Mouse (Mus musculus): ENCODE measurements at regions not wholly inside any gene's neighbourhood (a gene's known extent, or its start where the extent isn't known, plus 50 kb on each side); places are given as distances from the start of the nearest gene placed in this dataset.
"Not testable (repeated sequence)": the region's sequence is repeated elsewhere in the genome, so short reads cannot be mapped to it uniquely, and the experiment has no call there.

DNA sequence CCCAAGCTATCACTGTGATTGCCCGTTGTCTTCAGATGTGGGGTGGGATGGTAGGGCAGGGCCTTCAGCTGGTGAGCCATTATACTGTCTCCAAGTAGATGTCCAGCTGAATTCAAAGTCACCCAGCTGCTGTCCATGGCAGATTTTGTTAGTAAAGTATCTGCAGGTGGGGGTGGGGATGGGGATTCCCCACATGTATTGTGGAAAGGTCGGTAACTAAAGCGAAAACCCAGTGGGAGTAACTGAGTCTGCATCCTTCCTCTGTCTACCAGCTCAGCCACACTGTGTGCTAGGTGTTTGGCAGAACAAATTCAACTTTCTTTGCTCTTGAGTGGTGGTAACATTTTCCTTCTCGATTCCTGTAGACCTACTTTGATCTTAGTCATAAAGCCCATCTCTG lies 163.2 kb upstream of the 1700056E22Rik start:
- DNase-seq: no peak

- DNase-seq: no peak
Observed at GRCm38 (mm10) chr1:184191325-184191724, 157.2 kb upstream of the 1700056E22Rik start.

DNA sequence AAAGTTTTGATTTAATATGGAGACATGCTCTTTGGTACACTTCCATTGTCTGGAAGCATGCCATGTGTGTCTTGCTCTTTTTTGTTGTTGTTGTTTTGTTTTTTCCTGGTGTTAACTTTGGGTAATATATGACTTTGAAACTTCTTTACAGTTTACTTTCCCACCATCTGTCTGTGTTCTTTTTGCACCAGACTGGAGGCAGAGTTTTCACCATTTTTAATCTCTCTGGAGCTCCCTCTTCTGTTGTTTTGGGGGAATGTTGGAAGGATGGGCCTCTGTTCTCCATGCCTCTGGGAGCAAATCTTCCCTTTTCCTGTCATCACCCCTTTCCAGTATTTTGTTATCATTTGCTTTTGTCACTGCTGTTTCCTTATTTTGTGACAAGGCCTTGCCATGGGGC lies 153.5 kb upstream of the 1700056E22Rik start:
- DNase-seq: no peak

DNA sequence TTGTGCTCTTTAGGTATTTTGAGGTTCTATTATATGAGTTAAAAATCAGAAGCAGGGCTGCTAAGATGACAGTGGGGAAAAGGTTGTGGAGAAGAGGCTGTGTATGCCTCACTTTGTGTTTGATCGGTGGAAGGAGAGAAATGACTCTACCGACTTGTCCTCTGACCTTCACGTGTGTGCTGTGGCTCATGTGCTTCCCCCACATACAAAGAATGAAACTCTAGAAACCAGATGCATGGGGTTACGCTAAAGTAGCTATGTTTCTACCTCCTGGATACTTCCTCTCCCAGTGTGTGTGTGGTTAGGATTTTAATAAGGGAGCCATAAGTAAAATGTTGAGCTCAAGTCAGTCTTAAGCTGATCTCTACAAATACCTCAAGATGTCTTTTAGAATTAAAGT lies 148.1 kb upstream of the 1700056E22Rik start:
- DNase-seq: no peak

GRCm38 (mm10) chr1:184174416-184174815 lies 140.3 kb upstream of the 1700056E22Rik start:
- DNase-seq: not testable (repeated sequence)

- no peak for DNase-seq
Observed at GRCm38 (mm10) chr1:184173739-184174138, 139.6 kb upstream of the 1700056E22Rik start.

DNA sequence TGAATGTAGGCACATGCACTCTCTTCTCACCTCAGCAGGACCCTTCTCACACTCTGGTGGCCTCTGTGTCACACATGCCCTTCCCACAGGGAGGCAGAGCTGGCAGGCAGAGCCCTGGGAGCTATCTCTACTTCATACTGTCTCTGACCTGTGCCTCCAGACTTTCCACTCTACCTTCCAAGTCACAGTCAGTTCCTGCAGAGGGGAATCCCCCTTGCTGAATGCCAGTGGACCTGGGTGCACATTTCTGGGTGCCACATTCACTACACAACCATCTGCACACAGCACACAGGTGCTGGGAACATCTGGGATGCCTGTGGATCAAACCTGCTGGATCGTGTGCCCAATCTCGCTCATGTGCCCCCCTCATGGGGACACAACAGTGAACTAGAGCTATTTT lies 138.9 kb upstream of the 1700056E22Rik start:
- DNase-seq: no peak

GRCm38 (mm10) chr1:184171601-184172000 lies 137.5 kb upstream of the 1700056E22Rik start:
- DNase-seq: no peak

DNA sequence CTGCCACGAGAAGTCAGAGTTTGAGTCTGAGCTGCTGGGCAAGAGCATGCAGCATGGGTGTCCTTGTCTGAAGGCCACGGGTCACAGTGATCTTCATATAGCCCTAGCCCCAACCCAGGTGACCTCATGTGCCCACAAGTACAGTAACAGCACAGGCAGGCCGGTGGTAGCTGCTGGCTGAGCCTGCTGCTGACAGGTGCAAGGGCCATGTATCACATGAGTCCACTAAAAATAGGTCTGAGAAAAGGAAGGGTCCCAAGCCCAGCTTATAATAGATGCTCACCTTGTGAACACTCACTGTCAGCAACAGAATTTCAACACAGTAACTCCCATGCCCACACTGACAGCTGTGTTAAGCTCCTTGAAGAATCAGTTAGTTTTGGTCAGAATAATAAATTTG lies 136.8 kb upstream of the 1700056E22Rik start:
- DNase-seq: no peak

- no peak for DNase-seq
Observed at GRCm38 (mm10) chr1:184169967-184170366, 135.9 kb upstream of the 1700056E22Rik start.

GRCm38 (mm10) chr1:184169034-184169783 lies 135.1 kb upstream of the 1700056E22Rik start:
- no peak for DNase-seq

GRCm38 (mm10) chr1:184166951-184167350 lies 132.8 kb upstream of the 1700056E22Rik start:
- DNase-seq: no peak

DNA sequence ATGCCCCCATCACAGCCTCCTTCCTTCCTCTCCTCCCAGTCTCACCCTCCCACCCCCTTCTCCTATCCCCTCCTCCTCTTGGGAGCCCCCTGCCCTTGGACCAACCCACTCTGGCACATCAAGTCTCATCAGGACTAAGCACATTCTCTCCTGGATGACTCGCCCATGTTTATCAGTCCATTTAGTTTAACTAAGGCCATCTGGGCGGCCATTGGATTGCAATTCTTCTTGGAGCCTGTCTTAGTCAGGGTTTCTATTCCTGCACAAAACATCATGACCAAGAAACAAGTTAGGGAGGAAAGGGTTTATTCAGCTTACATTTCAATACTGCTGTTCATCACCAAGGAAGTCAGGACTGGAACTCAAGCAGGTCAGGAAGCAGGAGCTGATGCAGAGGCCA lies 128.4 kb upstream of the 1700056E22Rik start:
- not testable (repeated sequence) for DNase-seq

GRCm38 (mm10) chr1:184147713-184148112 lies 113.6 kb upstream of the 1700056E22Rik start:
- no peak for DNase-seq

DNA sequence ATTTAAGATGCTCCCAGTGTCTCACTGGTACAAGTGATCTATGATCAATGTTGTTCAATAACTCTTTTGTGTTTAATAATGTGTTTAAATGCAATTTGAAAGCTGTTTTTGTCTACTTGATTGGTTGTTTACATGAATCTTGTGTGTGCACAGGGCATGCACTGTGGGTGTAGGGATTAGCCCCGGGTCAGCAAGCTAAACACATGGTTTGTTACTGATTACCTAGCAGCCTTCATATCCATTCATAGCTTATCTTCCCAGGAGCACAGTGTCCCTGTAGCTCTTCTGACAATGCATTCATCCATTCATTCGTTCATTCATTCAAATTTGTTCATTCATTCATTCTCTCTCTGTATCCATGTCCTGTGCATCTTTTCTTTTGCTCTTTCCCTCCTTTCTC lies 108.9 kb upstream of the 1700056E22Rik start:
- no peak for DNase-seq

DNA sequence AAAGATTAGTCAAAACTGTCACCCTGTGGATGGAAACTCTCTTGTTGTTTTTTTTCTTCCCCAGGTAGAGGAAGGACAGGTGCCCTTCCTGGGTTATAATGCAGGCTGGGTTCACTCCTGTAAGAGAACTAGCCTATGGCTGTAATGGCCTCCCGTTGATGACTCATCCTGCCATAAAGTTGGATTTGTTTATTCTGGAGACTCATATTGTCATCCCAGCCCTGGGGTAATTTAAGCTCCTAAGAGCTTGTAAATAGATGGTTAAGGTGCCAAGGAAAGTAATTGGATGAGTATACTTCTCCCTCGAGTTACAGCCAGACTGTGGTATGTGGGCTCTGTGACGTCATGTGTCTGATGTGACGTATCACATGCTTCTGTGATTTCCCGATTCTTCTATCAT lies 106.4 kb upstream of the 1700056E22Rik start:
- DNase-seq: no peak

DNA sequence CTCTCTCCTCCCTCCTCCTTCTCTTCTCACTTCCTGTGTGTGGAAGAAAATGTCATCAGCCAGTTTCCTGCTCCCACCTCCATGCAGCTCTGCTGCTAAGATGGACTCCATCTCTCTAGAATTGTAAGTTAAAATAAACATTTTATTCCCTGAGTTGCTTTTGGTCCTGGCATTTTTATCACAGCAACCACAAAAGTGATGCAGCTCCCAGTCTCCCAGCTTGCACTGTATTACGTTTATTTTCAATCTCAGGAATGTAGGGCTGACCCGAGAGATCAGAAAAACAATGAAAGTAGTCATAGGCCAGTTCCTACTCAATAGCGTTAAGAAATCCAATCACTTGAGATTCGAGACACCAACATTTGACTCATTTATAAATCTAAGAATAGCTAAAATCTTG lies 106.0 kb upstream of the 1700056E22Rik start:
- no peak for DNase-seq

GRCm38 (mm10) chr1:184138661-184139060 lies 104.6 kb upstream of the 1700056E22Rik start:
- DNase-seq: no peak

DNA sequence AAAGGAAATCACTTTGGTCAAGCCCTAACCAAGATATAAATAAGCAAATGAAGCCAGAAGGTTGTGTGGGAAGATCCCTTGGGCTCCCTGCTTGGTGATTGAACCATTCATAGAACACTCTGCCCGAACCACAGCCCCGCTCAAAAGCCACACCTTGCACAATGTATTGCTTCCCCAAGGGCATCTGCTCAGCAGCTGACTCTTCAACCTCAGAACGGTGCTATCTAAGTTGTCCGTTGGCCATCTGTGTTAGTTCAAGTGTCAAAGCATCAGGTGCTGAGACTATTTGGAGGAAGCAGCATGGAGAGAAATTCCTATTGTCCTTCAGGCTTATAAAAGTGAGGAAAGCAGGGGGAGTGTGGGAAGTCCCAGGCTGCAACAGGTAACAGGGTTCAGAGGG lies 96.8 kb upstream of the 1700056E22Rik start:
- no peak for DNase-seq

DNA sequence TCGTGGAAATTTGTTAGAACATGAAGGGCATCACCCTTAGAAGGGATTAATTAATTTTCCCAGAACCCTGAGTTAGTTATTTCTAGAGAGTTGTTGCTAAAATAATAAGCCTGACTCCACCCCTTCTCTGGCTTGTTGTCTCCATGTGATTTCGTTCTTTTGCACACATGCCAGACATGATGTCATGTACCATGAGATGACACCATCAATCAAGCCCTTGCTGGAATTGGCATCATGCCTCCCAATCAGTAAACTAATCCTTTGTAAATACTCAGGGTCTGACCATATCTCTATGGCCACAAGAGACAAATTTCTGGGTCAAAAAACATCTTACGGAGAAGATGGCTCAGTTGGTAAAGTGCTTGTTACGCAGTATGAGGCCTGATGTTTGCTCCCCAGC lies 93.2 kb upstream of the 1700056E22Rik start:
- no peak for DNase-seq

DNA sequence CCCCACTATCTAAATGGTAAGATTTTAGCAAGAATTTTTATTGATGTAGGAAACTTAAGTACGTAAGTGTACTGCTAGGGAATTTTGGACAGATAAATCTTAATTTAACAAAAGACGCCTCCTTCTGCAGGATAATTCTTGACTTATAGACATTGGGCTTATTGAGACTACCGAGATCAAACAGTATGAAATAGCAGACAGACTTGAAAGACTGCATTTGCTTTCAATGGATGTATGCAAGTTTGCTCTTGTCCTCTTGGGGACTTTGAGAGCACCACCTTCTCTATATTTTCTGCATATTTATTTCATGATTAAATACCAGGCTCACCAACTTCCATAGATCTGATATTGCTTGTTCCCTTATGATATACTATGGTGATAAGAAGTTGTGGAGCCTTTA lies 92.8 kb upstream of the 1700056E22Rik start:
- DNase-seq: no peak
